Mouse (Mus musculus) ES-CJ7 (cell line): ENCODE measurements around the gene Chit1.
A peak's percentile ranks its signal among the peaks of the same experiment; 100 is the strongest.

Experiments
- DNase-seq: peaks from one replicate; pipeline ENCODE4 v3.0.0; 2011; ENCODE audit warnings: low read depth, low spot score

Chit1 gene

DNA sequence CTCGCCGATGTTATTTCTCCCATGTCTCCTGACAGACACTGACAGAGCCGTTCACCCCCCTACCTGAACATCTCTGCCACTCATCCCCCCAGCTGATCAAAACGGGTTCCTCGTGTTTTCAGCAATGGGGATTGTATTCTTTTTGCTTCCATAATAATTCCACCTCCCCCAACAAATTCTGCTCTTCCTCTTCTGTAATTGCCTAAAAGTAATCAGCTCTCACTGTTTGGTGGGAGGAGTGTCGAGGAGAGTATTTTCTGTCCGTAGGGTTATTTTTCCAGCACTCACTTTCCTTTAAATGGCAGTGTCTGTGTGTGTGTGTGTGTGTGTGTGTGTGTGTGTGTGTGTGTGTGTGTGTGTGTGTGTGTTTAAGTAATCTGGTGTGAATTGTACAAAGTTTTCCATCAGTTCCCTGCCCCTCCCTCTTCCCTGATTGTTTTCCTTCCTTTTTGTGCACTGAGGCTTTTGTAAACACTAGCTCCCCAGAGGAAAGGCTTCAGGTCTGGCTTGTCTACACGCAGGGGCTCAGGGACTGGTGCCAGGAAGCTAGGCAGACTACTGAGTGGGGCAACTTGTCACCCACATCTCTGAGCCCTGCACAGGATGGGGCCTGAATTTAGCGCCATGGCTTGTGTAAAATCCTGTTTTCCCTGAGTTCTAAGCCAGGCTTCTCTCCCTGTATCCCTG is 31.4 kb upstream of the Chit1 start:
- no peak for DNase-seq

DNA sequence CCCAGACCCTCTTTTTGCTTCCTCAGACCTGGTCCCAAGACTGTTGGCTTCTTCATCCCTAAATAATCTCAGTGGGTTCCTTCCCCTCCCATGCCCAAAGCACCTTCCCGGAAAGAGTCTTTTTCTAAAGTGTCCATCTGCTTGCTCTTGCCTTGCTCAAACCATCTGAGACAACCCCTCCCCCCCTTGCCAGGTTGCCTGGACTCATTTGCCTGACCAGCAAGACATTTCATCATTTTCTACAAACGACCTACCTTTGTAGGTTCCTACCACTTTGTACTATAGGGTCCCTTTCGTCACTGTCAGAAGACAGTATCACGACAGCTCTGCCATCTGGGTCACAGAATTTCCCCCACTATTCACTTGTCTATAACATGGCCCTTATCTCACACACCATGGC is 30.6 kb upstream of the Chit1 start:
- no peak for DNase-seq

DNA sequence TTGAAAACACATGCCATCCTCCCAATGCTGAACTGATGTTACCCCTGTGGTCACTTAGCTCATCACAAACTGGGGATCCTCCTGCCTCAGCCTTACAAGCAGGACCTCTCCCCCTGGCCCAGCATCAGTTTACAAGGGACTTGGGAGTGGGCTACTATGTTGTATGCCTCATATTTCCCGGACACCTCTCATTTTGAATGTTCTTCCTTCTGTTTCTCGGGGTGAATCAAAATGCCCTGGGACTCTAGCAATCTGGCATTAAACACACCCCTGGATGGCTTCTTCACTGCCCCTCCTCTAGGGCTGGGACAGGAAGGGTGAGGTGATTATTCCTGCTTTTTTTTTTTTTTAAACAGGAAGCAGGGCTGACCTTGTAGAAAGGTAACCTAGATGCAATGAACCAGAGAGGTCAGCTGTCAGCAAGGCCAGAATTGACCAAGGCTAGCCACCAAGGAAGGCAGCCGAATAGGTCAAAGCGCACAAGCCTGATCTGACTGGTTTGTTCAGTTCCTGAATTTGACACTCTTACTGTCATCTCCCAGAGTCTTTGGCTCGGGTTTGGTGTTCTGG is 30.1 kb upstream of the Chit1 start:
- no peak for DNase-seq

DNA sequence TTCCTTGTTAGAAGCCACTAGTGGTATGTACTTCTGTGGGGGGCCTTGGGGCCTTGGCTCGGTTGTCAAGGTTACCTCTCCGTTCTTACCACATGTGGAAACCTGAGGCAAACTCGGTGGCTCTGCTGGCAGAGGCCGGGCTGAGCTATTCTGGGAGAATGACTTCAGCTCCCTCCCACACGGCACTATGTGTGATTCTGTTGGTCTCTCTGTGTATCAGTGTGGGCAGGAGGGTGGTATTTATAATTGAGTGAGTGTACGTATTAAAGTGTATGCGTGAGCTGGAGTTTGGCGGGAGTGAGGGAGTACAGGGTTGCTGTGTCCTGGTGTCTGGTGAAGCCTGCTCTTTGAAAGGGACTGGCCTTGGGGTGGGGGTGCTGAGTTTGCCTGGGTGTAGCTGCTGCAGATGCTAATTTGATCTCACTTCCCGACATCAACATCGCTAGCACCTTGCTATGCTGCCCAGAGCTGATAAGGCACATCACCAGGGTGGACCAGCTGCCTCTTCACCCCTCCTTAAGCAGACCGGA is 28.0 kb upstream of the Chit1 start:
- DNase-seq = peak; percentile 60

DNA sequence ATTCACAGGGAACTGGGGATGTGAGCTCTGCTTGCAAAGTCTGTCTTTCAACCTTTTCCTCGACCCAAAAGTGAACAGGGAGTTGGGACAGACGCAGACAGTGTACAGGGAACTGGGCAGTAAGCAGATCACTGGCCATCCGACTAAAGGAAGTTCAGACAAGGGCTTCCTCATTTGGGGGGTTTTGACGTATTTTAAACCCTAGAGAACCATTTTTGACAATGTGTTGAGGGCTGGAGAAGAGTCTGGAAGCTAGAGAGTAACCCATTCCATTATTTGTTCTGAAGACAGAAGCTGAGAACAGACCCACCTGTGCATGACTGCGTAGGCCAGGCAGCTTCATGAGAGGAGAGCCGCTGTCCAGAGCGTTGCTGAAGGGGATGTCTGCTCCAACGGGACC is 27.4 kb upstream of the Chit1 start:
- no peak for DNase-seq

DNA sequence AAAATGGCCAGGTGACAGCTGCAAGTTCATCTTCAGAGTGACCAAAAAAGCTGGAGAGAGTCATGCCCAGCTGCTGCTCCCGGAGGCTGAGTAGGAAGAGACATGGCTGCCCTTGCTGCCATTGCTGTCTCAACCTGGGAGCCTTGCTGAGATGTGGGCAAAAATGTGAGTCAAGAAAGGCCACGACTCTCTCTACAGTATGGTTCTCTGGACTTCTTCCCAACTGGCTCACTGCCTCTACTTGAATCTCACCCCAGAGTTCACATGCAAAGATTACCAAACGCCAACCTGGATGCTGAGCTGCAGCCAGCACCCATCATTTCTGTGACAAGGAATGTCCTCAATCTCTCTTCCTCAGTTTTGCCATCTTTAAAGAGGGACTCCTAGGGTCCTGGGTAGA is 26.9 kb upstream of the Chit1 start:
- DNase-seq = no peak

DNA sequence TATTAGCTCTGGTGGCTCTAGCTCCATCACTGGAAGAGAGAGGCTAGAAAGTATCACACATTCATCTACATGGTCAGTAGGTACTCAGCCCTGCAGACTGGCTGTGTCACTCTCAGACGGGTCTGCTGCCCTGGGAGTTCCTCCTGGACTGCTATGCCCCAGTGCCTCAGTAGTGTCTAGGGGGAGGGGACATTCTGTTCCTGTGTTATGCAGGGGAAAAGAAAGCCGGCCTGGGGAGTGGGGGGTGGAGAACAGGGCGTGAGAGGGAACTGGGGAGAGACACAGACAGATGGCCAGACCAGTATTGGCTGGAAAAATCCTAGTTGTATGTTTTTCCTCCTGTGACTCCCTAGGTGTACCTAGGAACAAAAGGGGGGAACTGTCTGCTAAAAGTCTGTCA is 25.0 kb upstream of the Chit1 start:
- DNase-seq = peak; percentile 65

DNA sequence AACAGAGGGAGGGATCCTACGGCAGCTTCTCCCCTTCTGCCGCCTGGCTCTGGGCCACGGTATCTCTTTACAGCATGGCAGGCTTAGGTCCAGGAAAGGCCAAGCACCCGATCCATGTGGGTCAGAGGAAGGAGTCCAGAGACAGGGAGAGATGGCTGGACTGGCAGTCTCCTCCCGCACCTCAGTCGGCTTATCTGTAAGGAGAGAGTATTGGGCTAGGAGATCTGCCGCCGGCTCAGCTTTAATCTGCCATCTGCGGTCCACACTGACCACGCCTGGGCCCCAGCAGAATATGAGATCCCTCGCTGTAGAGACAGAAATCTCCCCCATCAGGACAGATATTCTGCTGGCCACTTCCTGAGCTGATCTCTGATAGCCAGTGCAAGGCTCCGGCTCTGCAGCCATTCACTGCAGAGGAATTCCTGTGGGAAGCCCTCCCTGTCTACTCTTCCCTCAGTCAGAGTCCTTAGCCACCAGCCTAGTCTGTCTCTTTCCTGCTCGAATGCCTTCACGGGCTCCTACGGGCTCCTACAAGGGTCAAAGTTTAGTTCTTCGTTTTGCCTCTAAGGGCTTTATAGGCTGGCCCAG is 24.1 kb upstream of the Chit1 start:
- no peak for DNase-seq

DNA sequence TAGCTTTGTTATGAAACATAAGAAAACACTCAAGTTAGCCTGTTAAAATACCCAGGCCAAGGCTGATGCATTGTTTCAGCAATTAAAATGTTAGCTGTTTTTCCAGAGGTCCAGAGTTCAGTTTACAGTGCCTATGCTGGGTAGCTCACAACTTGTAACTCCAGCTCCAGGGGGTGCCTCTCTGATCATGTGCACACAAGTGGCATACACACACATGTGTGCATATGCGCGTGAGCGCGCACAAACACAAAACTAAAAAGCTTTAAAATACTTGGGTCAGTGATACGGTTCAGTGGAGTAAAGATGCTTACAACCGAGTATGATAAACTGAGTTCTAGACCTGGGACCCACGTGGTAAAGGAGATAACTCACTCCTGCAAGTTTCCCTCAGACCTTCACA is 22.0 kb upstream of the Chit1 start:
- DNase-seq = no peak

DNA sequence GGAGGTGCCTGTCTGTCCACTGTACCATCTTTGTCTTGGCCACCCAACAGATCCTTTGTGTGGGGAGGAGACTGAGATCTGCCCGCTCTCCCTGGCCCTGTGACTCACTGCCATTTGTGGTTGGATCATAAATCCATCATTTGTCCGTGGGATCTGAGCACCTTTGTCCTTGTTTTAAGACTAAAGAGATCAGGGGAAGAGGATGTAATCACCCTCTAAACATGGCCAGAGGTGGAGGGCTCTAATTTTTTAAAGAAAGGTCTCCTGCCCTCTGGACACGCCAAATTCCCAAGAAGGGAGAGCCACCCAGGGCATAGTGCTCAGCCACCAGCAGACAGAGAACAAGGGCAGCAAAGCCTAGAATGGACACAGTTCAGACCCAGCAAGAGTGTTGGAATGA is 19.2 kb upstream of the Chit1 start:
- no peak for DNase-seq

DNA sequence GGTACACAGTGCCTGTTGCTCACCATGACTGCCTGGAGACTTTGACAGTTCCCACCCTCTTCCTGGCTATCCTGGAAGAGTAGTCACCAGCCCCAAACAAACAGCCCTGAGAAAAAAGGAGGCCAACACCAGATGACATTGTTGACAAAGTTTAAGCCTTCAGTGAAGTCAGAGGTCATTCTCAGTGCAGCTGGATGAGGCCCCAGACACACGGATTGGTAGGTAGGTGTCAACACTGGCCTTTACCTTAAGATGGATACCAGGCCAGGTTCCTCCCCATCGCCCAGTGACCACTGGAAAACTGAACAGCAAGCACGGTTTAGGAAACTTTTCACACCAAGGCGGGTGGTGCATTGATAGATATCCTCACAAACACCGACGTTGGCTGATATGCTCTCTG is 18.7 kb upstream of the Chit1 start:
- DNase-seq = no peak

DNA sequence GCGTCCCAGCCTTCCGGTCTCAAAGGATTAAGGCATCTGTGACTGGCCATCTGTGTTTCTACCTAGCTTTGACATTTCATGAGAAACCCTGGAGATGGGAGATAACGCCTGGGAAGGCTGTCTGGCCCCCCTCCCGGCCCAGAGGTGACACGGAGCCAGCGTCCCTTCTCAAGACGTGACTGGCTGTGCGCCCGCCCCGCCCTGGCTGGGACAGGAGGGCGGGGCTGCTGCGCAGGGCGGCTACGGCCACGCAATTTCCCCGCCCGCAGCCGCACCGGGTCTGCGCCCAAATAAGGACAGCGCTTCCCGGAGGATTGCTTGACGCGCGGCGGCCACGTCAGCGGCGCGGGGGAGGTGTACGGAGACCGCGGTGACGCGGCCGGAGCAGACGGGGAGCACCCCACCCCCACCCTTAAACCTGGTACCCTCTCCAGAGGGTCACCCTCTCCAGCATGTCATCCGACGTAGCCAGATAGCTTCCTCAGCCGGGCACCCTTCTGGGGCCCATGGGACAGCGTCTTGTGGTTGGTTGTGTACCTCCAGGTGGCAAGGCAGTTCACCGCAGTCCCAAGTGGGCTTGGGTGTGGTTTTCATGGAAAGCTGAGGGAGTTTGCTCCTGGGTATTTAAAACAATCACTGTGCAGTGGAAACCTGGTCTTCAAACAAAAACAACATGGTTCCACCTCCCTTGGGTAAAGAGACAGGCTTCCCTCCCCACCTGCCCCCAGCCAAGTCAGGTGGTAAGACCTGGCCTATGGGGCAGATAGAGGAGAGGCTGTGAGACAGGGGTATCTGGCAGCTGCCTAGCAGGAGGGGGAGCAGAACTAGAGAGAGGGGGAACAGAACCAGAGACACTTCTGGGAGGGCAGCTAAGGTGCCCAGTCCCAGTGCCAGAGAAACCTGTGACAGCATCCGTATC is 17.9 kb upstream of the Chit1 start:
- DNase-seq = peak; percentile 89

DNA sequence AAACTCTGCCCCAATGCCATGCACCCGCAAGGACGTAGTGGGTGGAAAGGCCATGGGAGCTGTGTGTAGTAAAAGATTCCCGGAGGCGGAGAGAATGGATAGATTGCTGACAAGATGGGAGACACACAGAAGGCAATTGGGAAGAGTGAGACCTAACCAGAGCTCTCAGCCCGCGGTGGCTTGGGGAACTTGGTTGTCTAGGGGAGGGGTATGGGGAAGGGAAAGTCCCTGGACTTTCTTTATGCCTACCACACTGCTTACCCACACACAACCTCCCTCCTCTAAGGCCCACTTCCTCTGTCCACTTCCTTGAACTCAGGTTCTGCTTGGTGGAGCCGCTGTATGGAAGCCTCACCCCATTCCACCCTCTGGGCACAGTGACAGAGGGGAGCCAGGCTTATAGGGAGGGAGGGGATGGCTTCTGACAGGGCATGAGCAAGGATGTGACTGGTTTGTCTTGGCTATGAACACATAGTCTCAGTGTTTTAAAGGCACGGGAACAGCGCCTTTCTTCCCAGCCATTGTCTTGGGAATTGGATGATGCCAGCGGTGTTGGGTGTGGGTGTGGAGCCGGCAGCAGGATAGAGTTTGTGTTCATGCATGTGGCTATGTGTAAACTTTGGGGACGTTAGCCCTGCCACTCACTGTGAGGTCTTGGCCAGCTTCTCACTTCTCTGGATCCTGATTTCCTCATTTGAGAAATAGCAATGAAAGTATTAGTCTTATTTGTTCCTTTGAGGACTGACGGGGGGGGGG is 17.1 kb upstream of the Chit1 start:
- no peak for DNase-seq

DNA sequence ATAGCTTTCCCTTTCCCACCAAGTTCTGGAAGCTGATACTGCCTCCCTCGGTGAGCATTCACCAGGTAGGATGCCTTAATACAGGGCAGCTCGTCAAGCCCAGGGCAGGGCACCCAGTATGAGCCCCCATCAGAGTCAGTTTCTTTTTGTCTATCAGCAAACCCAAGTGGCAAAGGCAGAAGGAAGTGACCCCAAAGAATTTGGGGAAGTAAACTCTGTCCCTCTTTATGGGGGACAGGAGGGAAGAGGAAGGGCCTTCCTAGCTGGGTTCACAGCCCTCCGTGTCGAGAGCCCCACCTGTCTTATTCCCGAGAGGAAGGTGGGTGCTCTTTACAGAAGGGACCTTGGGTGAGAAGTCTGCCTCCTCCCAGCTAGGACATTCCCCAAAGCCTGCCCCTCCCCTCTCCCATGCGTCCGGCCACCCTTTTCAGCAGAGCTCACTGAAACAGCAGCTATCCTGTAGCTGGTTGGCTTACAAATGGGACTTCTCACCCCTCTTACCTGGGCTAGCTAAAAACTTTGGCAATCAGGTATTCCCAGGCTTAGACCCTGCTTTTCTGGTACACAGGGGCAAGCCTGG is 15.9 kb upstream of the Chit1 start:
- DNase-seq = no peak

DNA sequence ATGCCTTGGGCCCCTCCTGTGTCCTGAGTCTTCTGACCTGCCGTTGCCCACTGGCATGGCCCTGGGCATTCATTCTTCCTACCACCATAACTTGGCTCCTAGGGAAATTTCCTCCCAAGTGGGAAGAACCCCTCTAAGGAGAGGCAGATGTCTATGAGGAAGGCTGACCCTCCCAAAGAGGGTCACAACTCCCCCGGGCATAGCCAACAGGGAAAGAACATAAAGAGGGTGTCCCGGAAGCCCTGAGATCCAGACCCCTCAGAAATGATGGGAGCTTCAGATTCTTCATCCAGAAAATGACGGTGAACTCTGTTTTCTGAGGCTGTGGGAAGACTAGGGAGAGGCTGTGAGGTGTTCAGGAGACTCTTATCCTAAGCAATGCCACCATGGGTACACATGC is 15.3 kb upstream of the Chit1 start:
- no peak for DNase-seq

DNA sequence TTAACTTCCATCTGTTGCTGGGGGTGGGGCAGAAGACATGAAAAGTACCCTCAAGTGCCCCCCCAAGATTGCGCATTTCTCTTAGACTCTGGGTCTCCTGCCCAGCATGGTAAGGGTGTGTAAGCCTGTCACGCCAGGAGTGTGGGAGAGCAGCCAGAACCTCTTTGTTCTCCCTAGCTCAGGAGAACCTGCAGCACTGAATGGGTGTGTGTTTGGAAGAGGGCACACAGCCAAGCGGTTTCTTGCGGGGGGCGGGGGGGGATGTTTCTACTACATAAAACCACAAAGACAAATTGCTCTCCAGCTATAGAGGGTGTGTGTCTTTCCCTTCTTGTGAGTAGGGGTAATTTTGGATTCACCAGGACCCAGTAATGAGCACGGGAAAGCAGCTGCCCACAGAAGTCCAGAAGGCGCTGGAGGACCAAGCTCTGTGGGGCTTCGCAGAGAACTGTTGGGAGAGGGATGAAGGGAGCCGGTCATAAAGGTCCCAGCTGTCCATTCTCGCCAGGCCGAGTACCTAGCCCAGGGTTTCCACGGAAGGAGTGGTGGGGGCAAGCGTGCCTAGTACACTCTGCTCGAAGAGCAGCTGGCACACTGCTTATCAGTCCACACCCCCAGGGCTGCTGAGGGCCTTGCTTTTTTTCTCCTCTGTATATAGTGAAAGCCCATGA is 14.6 kb upstream of the Chit1 start:
- DNase-seq = no peak

DNA sequence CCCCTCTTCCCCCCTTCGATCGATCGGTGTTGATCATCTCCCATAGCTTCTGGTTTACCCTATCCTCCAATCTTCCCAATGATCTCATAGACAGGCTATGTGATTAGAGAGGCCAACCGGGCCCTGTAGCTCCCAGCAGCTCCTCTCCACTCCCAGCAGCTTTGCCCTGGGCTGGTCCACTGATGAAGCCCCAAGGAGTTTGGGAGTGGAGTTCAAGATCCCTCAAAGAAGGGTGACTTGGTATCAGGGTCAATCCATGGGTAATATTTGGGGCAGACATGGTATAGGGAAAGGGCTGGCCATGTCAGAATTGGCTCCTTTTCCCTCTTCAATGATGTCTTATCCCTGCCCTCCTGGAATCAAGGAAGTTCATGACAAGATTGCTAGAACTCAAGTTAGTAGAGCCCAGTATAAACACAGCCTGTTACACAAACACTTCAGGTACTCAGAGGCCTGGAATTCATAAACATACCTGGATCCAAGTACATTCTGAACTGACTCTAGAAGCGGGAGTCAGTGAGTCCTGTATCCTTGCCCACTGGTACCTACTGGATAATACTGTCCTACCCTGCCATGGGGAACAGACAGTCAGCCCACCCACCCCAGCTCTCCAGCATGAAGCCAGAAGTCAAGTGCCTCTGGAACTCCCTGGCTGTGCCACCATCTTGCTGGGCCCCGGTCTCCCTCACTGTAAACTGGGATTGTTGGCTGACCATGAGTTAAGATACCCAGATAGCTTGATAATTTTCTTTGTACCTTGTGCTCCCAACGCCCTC is 13.8 kb upstream of the Chit1 start:
- DNase-seq = no peak

DNA sequence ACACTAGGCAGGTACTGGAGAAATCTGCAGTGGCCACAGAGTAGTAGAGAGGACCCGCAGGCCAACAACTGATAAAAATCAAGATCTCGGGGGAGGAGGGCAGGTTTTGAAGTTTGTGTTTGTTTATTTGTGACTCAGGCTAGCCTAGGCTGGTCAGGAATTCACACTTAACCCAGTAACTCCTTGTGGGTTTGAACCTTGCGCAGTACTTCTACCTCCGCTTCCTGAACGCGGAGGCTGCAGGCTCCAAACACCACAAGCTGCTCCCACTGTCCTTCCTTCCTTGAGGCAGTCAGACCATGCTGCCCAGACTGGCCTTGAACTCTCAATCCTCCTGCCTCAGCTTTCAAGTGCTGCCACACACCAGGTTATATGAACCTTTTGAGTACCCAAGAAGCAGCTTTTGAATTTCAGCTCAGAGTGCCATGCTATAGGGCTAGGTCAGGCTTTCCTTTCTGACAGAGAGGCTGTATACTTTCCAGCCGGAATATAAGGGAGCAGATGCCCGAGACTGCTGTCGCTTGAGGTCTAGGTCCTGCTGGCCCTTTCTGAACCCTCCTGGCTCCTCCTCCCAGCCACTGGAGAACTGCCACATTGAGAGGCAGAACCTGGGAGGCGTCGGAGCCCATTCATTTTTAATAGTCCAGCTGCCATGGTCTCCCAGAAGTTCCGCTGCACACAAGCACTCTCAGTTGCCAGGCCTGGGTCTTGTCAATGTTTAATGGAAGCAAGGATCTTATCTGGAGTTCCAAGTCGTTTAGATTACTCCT is 12.9 kb upstream of the Chit1 start:
- DNase-seq = no peak
